8 mouse cellular contexts compared by ENCODE assay signal in genomic region chr2:3134580-3135296, GRCm38 (mm10). TPM values are rescaled to one million over a fixed set of nuclear protein-coding genes. Genes with fewer than 3 reads are reported as not detected.
DNase-seq lines count a peak whose midpoint lies in the region; ATAC-seq and TF ChIP-seq lines count a peak whose summit lies in the region.
"Had no signal": no experiment of that assay in that cellular context is flagged by ENCODE, and none has a peak within 500 bp of the region (broad histone marks: within the 10 kb centered on the region; RNA-seq: fewer than 3 reads in every experiment).

No protein-coding gene starts in this region.

- DNase-seq in MN1 (ENCODE audit: low spot score), result peak; percentile 26
- peak; percentile 95 for DNase-seq in Patski (ENCODE audit: low read depth, low spot score)
- peak; percentile 93 for DNase-seq in kidney, adult 2 months
- peak; percentile 71 for DNase-seq in mesoderm, embryonic 11.5 days (ENCODE audit: low read depth, low spot score)
- no peak for DNase-seq in thymus, postnatal 36 days
- no peak for DNase-seq in left cerebral cortex, adult 18-20 months (ENCODE audit: low spot score in 2 of 2)
- DNase-seq: gastrocnemius, postnatal 25 days had no signal

- no peak for TF ChIP-seq POLR2A in kidney, adult 2 months (IDR thresholded peaks at IDR 0.05; ENCODE audit: low read depth, low read length)

- peaks cover 42% of the 10 kb centered on the region for H3K4me1 ChIP-seq in kidney, adult 2 months (ENCODE audit: control insufficient read depth, insufficient read depth, low read length)

- peak; percentile 79 for ATAC-seq in Patski
- no peak for ATAC-seq in activated CD4-positive, CD25-positive, alpha-beta regulatory T cell, adult 4 months

- WGBS in kidney, adult 2 months, result 21% methylated on average over 12 of the region's 12 CpGs

- H3K36me3 ChIP-seq in kidney, adult 2 months (ENCODE audit: control insufficient read depth, insufficient read depth, low read length), result no peaks in the 10 kb centered on the region

- POLR2A ChIA-PET in Patski (lab: Charles Lee), result interaction anchor here (0.6 kb wide), 1 partner anchor 11 kb away, joined by 3 read pairs; no protein-coding TSS in a partner anchor

- CTCF ChIA-PET in Patski (lab: Charles Lee), result interaction anchor here (1.7 to 2.6 kb wide), 2 partner anchors 14 to 50 kb away, joined by 4 to 12 read pairs; no protein-coding TSS in a partner anchor

- H3K27ac ChIP-seq in kidney, adult 2 months (ENCODE audit: insufficient read depth, low read depth, low read length), result peak overlapping the region; percentile 44

- H3K4me3 ChIP-seq in kidney, adult 2 months (ENCODE audit: insufficient read depth, low read depth, low read length), result no peak overlapping the region

- H3K27me3 ChIP-seq in Patski, result no peaks in the 10 kb centered on the region
- H3K27me3 ChIP-seq in kidney, adult 2 months (replicated peaks; ENCODE audit: control insufficient read depth, insufficient read depth, low read length), result no peaks in the 10 kb centered on the region

- no peak for TF ChIP-seq CTCF in Patski (IDR thresholded peaks at IDR 0.05)
- no peak for TF ChIP-seq CTCF in kidney, adult 2 months (conservative IDR thresholded peaks at IDR 0.05; ENCODE audit: insufficient read depth, insufficient read length, low read depth, low read length)

- in situ Hi-C loops in Patski (cut with MboI; ENCODE audit: low pct_unique_long_range_greater_than_20kb), result no loop called here

RNA-seq across cellular contexts. Expression of gene Fam171a1, which starts 20.7 kb away (rescaled TPM):
- 60.4 TPM for polyA plus RNA-seq in Patski (2021)
- 21.7 and 23.7 TPM in 2 replicates for polyA plus RNA-seq in kidney, adult 2 months (2012; rRNA removed)
- not detected for polyA plus RNA-seq in activated CD4-positive, CD25-positive, alpha-beta regulatory T cell, adult 4 months (2017; shearing (Covaris generic))
- total RNA-seq in left cerebral cortex, adult 18-20 months (2021), result 10 to 100 TPM; 70.5 to 76.8 TPM

Comparison
In these comparisons a context has a peak if more than half of its experiments do, and no peak if none do; other contexts are left out.
1. DNase-seq: peak in MN1 (single experiment), Patski (single experiment), kidney, adult 2 months (single experiment) and mesoderm, embryonic 11.5 days (single experiment); none in thymus, postnatal 36 days (0 of 2) and left cerebral cortex, adult 18-20 months (0 of 2).
2. RNA of gene Fam171a1, which starts 20.7 kb away (polyA plus RNA-seq): 60.4 TPM in Patski (single experiment) and 21.7 to 23.7 TPM in kidney, adult 2 months; not detected in activated CD4-positive, CD25-positive, alpha-beta regulatory T cell, adult 4 months; every median in the first group is over 10 times any median in the second.